Comparison of ENCODE assay signal across 8 mouse cellular contexts in genomic region chr5:73193627-73194026, GRCm38 (mm10).
DNase-seq lines count a peak whose midpoint lies in the region; ATAC-seq lines count a peak whose summit lies in the region.

No protein-coding gene starts in this region.

- no peak for ATAC-seq in midbrain, embryonic 14.5 days (ENCODE audit: low FRiP score, low TSS enrichment)
- no peak for ATAC-seq in midbrain, embryonic 11.5 days (ENCODE audit: low FRiP score)
- ATAC-seq in common myeloid progenitor, adult 5-6 weeks (replicated peaks; ENCODE audit: low read depth, poor library complexity, severe bottlenecking): peak; percentile 64
- ATAC-seq in liver, embryonic 13.5 days (ENCODE audit: low read depth): peak; percentile 79

- no peaks in the 10 kb centered on the region for H3K9me3 ChIP-seq in midbrain, embryonic 14.5 days (ENCODE audit: control insufficient read depth, low read length)
- H3K9me3 ChIP-seq in midbrain, embryonic 11.5 days (ENCODE audit: control insufficient read depth, low read length): no peaks in the 10 kb centered on the region
- H3K9me3 ChIP-seq in liver, embryonic 13.5 days (replicated peaks): no peaks in the 10 kb centered on the region

- no peaks in the 10 kb centered on the region for H3K4me1 ChIP-seq in midbrain, embryonic 14.5 days (ENCODE audit: control insufficient read depth, insufficient read depth, low read length)
- H3K4me1 ChIP-seq in midbrain, embryonic 11.5 days (ENCODE audit: control insufficient read depth, insufficient read depth, low read length): no peaks in the 10 kb centered on the region; the same call in 1 of the 2 replicates
- H3K4me1 ChIP-seq in liver, embryonic 13.5 days (replicated peaks): peaks cover 59% of the 10 kb centered on the region

- no peak overlapping the region for H3K4me2 ChIP-seq in midbrain, embryonic 14.5 days (ENCODE audit: low read length)
- no peak overlapping the region for H3K4me2 ChIP-seq in midbrain, embryonic 11.5 days
- H3K4me2 ChIP-seq in liver, embryonic 13.5 days: peak overlapping the region; percentile 84

- H3K27ac ChIP-seq in midbrain, embryonic 14.5 days (replicated peaks; ENCODE audit: low read depth, low read length): no peak overlapping the region
- H3K27ac ChIP-seq in midbrain, embryonic 11.5 days (ENCODE audit: low read depth, low read length): no peak overlapping the region
- H3K27ac ChIP-seq in liver, embryonic 13.5 days: peak overlapping the region; percentile 95

- H3K27me3 ChIP-seq in midbrain, embryonic 14.5 days (ENCODE audit: control insufficient read depth, insufficient read depth, low read length): no peaks in the 10 kb centered on the region
- no peaks in the 10 kb centered on the region for H3K27me3 ChIP-seq in midbrain, embryonic 11.5 days (ENCODE audit: control insufficient read depth, insufficient read depth, low read length)
- no peaks in the 10 kb centered on the region for H3K27me3 ChIP-seq in liver, embryonic 13.5 days

- H3K36me3 ChIP-seq in midbrain, embryonic 14.5 days (ENCODE audit: control insufficient read depth, insufficient read depth, low read length): no peaks in the 10 kb centered on the region
- H3K36me3 ChIP-seq in midbrain, embryonic 11.5 days (ENCODE audit: control insufficient read depth, insufficient read depth, low read length): no peaks in the 10 kb centered on the region
- H3K36me3 ChIP-seq in liver, embryonic 13.5 days: peaks cover 7% of the 10 kb centered on the region

- no peak for DNase-seq in midbrain, embryonic 14.5 days
- no peak for DNase-seq in midbrain, embryonic 11.5 days (ENCODE audit: low spot score, missing footprints)
- peak; percentile 74 for DNase-seq in liver, embryonic 13.5 days
- peak; percentile 66 to 80 for DNase-seq in spleen, postnatal 4 days (ENCODE audit: low spot score in 2 of 2)
- no peak for DNase-seq in layer of hippocampus, adult 11-12 months (ENCODE audit: low spot score)
- no peak for DNase-seq in layer of hippocampus, postnatal 36 days
- DNase-seq in kidney, postnatal 14 days: no peak

- 0 out of 2 replicates have a peak overlapping the region, but pooled peaks have one; percentile 1 for H3K9ac ChIP-seq in midbrain, embryonic 14.5 days (replicated peaks; ENCODE audit: low read length)
- H3K9ac ChIP-seq in midbrain, embryonic 11.5 days (ENCODE audit: low read length): no peak overlapping the region
- peak overlapping the region; percentile 78 for H3K9ac ChIP-seq in liver, embryonic 13.5 days

- 76% methylated on average over 10 of the region's 10 CpGs for WGBS in midbrain, embryonic 14.5 days
- 78% methylated on average over 10 of the region's 10 CpGs for WGBS in midbrain, embryonic 11.5 days
- WGBS in liver, embryonic 13.5 days (ENCODE audit: insufficient replicate concordance): 4% methylated on average over 10 of the region's 10 CpGs

- H3K4me3 ChIP-seq in midbrain, embryonic 14.5 days (replicated peaks; ENCODE audit: low read depth, low read length): no peak overlapping the region
- H3K4me3 ChIP-seq in midbrain, embryonic 11.5 days (ENCODE audit: low read depth, low read length): no peak overlapping the region
- peak overlapping the region; percentile 48 for H3K4me3 ChIP-seq in liver, embryonic 13.5 days (replicated peaks)

Comparison
In these comparisons a context has a peak if more than half of its experiments do, and no peak if none do; other contexts are left out.
1. ATAC-seq: peak in common myeloid progenitor, adult 5-6 weeks (single experiment) and liver, embryonic 13.5 days (single experiment); none in midbrain, embryonic 14.5 days (single experiment) and midbrain, embryonic 11.5 days (single experiment).
2. DNase-seq: peak in liver, embryonic 13.5 days (single experiment) and spleen, postnatal 4 days (2 of 2); none in midbrain, embryonic 14.5 days (single experiment), midbrain, embryonic 11.5 days (single experiment), layer of hippocampus, adult 11-12 months (single experiment), layer of hippocampus, postnatal 36 days (0 of 2) and kidney, postnatal 14 days (single experiment).